Mouse (Mus musculus): ENCODE results near the gene Tmem210.

Gene Tmem210

GRCm38 (mm10) chr2:25265897-25266656 is 21.9 kb upstream of the Tmem210 start:
- no peak for DNase-seq (ENCODE audit: low spot score in 2 of 2)

DNA sequence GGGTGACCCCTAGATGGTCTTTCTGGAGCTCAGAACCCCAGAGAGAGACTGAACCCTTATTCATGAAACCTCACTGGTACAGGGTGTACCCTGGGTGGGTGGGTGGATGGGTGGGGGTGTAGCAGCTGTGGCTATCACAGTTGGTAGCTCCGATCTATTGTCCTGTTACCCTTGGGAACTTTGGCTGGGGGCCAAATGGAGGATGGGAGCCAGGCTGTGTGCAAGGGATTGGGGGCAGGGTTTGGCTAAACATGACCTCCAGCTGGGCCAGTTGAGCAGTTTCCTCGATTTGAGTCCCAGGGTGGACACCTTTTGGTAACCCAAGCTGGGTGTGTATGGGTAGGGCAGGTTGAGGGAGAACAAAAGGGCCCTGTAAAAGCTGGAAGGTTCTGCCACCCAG is 21.2 kb upstream of the Tmem210 start:
- no peak for DNase-seq (ENCODE audit: low spot score in 2 of 2)

DNA sequence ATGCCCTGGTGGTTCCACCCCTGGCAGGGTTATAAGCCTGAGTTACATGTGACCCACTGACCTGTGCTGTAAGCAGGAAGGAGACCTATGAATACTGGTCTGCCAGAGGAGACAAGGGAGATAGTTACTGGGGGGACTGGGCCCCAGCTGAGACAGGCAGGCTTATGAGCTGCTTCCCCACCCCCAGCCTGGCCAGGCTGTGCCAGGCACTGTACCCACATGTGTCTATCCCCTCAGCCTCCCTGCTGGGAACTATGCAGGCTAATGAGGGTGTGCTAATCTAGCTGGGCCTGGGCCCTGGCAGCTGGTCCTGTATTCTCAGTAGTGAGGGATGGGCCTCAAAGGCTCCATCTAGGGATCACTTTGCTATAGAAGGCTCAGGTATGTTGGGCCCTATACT is 20.7 kb upstream of the Tmem210 start:
- DNase-seq (ENCODE audit: low spot score in 2 of 2), result no peak

DNA sequence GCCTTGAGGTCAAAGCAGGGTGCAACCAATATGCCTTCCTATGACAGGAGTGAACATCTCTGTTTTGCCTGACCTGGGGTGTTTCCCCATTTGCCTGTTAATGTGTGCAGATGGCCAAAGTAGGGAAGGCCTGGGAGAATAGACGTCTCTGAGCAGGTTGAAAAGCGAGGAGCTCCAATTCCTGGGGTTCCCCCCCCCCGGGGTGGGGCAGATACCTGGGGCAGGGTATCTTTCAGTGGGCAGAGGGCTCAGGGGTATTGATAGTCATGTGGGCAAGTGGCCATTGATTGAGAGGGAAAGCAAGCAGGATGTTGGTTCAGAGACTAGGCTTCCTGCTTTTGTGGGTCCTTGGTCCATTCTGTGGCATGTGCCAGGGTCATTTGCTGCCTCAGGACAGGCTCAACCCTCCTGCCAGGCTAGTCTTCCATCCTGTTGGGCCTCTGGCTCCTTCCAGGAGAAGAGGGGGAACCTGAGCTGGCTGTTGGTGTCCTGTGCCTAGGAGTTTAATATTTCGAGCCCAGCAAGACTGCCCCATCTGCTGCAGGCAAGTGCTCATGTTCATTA is 20.1 kb upstream of the Tmem210 start:
- DNase-seq (ENCODE audit: low spot score in 2 of 2), result no peak

DNA sequence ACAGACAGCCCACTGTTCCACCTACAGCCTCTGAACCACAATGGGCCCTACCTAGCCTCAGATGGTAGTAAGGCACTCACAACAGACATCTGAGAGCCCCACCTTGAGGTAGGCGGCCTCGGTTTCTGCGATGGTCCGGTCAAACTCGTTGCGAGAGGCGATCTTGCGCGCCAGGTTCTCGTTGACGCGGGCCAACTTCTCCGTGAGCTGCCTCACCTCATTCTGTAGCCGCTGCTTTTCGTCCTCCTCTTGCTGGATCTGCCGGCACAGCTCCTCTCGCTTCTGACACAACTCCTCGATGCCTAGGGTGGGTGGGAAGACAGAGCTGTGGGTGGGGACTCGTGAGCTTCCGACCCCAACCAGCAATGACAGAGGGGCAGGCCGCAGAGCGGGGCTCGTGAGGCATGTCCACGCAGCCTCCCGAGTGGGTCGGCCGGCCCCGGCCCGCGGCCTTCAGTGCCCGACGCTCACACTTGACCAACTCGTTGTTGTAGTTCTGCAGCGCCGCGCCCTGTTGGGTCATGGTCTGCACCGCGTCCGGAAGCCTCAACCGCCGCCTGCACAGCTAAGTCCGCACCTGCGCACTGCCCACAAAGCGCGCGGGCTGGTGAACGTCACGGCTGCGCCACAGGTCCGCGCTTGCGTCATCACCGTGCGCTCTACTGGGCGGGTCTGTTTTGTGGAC is 16.0 kb upstream of the Tmem210 start, which contains the start of the genes Ssna1 and Anapc2:
Ssna1 (minus strand) TSS at position 612 of the 685 bp plus-strand sequence.
Anapc2 (plus strand) TSS at position 652 of the 685 bp plus-strand sequence.
- peak; percentile 96 to 97 for DNase-seq (ENCODE audit: low spot score in 2 of 2)

DNA sequence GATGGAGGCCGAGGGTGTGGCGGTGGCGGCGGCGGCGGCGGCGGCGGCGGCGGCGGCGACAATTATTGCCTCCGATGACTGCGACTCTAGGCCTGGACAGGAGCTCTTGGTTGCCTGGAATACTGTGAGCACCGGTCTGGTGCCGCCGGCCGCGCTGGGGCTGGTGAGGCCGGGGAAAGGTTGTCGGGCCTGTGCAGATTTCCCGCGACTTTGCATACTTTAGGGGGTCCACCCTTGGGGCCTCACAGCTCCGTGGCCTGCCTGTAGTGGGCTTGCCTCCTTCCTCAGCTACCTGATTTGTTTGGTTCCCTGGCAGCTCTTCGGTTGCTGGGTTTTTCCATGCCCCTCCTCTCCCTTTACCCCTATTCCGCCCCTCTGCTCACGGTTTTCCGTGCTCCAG is 15.4 kb upstream of the Tmem210 start:
- DNase-seq (ENCODE audit: low spot score in 2 of 2), result no peak

DNA sequence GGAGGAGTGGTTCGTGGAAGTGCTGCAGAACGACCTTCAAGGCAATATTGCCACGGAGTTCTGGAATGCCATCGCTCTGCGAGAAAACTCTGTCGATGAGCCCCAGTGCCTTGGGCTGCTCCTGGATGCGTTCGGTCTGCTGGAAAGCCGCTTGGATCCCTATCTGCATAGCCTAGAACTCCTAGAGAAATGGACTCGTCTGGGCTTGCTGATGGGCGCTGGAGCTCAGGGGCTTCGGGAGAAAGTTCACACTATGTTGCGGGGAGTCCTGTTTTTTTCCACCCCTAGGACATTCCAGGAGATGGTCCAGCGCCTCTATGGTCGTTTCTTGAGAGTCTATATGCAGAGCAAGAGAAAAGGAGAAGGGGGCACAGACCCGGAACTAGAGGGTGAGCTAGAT is 14.9 kb upstream of the Tmem210 start:
- no peak for DNase-seq (ENCODE audit: low spot score in 2 of 2)

DNA sequence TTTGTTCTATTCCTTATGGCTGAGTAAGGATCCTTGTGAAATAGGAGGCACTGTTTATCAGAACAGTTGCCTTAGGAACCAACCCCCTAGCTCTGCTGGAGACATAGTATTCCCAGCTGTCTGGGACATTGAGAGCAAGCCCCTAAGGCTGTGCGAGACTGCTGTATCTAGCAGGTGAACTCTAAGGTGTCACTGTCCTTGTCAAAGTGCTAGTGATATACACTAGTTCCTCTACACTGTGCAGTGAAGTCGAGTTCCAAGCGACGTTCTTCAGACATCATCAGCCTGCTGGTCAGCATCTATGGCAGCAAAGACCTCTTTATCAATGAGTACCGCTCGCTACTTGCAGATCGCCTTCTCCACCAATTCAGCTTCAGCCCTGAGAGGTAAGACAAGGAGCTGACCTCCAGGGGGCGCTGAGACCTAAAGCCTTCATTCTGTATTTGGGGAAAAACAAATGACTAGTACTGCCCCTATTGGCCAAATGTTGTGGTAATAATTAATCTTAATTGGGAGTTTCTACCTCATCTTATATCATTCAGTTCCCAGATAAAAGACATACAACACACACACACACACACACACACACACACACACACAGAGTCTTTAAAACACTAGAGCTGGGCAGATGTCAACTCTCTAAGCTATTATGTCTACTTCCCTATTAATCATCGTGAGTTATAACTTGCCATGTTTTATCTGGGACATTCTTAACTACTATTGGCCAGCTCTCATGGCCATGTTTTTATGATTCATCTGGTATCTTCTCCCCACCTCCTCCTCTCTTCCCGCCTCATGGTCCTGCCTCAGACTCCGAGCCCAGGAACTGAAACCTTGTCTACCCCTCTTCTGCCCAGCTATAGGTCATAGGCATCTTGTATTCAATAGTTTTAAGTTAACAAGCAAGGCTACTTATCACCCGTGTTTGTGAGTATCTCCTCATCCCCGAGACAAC is 8.7 kb upstream of the Tmem210 start:
- peak in 1 of 2 experiments; percentile 70 for DNase-seq (ENCODE audit: low spot score in 2 of 2)

DNA sequence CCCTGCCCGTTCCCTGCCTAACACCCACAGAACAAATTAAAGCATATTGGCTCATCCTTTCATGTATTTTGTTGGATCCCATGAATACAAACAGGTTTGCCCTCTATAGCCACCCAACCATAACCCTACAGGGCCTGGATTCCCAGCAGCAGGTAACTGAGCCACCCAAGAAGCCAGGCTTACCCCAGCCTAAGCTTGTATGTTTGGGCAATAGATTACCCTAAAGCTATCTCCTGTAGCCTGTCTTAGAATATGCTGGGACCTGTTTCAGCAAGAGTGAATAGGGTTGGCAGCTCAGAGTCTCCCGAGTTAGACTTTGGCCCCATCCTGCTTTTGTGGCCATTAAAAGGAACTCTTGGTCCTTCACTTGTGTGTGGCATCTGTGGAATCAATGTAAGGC is 2.4 kb upstream of the Tmem210 start:
- no peak for DNase-seq (ENCODE audit: low spot score in 2 of 2)

DNA sequence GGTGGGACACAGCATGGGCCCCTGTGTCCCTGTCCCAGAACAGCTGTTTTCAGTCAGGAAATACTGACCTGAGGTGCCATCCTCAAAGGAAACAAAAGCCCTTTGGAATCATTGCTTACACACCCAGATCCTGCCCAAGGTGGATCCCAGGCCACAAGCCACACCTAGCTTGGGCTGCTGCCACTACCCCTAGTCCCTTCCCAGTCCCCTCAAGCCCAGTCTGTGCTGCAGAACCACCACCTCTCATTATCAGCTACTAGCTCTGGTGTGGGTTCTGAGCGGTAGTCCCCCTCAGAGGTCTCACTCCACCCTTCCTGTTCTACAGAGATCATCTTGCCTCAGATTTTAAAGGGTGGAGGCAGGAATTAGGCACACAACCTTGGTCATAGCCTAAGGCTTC is 1.6 kb upstream of the Tmem210 start:
- DNase-seq (ENCODE audit: low spot score in 2 of 2), result no peak

GRCm38 (mm10) chr2:25286837-25287636 is 908 bp upstream of the Tmem210 start:
- no peak for DNase-seq (ENCODE audit: low spot score in 2 of 2)

- no peak for DNase-seq (ENCODE audit: low spot score in 2 of 2)
Measured at GRCm38 (mm10) chr2:25288734-25289345, 895 bp downstream of the Tmem210 start.

GRCm38 (mm10) chr2:25289651-25290050 is 1.7 kb downstream of the Tmem210 start, which contains the start of gene Lrrc26:
Gene Lrrc26 (plus strand): TSS chr2:25289915.
- DNase-seq (ENCODE audit: low spot score in 2 of 2), result no peak

GRCm38 (mm10) chr2:25290101-25290815 is 2.3 kb downstream of the Tmem210 start:
- no peak for DNase-seq (ENCODE audit: low spot score in 2 of 2)

DNA sequence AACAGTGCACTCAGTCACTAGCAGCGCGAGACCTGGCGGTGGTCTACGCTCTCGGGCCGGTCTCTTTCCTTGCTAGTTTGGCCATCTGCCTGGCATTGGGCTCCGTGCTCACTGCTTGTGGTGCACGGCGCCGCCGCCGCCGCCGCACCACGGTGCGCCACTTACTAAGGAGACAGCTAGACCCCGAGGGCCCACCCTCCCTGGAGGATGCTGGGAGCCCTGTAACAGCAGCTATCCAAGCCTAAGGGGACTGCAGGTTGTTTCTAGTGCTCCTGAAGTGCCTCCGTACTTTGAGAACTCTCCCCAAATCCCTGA is 2.8 kb downstream of the Tmem210 start:
- DNase-seq (ENCODE audit: low spot score in 2 of 2), result no peak

DNA sequence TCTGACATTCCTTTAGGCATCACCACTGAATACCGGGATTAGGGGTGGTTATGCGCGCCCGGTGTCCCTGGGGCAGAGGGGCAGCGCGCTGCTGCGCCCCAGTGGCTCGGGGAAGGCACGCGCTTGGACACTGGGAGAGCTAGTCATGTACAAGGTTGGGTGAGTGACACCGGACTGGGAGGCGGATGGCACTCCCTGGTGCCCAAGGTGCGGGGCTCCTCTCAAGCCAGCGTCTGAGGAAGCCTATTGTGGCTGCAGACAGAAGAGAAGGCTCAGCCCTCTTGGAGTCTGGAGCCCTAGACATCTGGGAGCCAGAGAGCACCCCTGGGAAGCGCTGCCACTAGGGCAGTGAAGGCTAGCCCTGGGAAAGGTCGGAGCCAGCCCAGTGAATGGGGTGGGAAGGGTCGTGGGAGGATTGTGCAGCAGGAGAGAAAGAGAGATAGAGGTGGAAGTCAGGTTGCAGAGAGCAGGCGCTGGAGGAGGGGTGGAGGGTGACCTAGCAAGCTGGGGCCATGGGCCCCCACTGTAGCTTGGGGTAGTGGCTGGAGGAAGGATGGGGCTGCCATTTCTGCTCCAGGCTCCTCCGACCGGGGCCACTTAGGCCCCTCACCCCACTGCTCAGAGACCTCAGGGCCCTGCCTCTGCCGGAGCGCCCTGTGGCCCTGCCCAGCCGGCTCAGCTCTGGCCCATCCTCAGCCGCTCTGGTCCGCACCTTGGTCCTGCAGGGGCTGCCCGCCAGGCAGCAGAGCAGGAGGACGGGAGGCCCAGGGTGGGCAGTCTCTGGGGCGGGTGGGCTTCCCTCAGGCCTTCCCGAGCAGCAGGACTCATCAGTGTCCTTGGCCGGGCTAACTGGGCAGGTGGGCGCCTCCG is 3.5 kb downstream of the Tmem210 start:
- DNase-seq (ENCODE audit: low spot score in 2 of 2), result no peak

- DNase-seq (ENCODE audit: low spot score in 2 of 2), result no peak
Measured at GRCm38 (mm10) chr2:25292054-25292544, 4.2 kb downstream of the Tmem210 start.

- DNase-seq (ENCODE audit: low spot score in 2 of 2), result no peak
Measured at GRCm38 (mm10) chr2:25292856-25293255, 4.9 kb downstream of the Tmem210 start.

- no peak for DNase-seq (ENCODE audit: low spot score in 2 of 2)
Measured at GRCm38 (mm10) chr2:25293706-25294105, 5.8 kb downstream of the Tmem210 start.
